Mouse (Mus musculus): ENCODE data around the gene Tspan5.

The Tspan5 gene

GRCm38 (mm10) chr3:138744030-138744774, 2.2 kb downstream of the Tspan5 start:
- DNase-seq: peak in 1 of 2 experiments; percentile 29

- no peak for DNase-seq
Observed at GRCm38 (mm10) chr3:138745091-138745490, 3.1 kb downstream of the Tspan5 start.

GRCm38 (mm10) chr3:138745596-138745995, 3.6 kb downstream of the Tspan5 start:
- no peak for DNase-seq

GRCm38 (mm10) chr3:138746556-138746955, 4.6 kb downstream of the Tspan5 start:
- DNase-seq: no peak

GRCm38 (mm10) chr3:138747035-138747434, 5.0 kb downstream of the Tspan5 start:
- no peak for DNase-seq

- no peak for DNase-seq
Observed at GRCm38 (mm10) chr3:138747985-138748384, 6.0 kb downstream of the Tspan5 start.

- DNase-seq: no peak
Observed at GRCm38 (mm10) chr3:138749645-138750044, 7.7 kb downstream of the Tspan5 start.

GRCm38 (mm10) chr3:138751328-138751727, 9.3 kb downstream of the Tspan5 start:
- no peak for DNase-seq

- no peak for DNase-seq
Observed at GRCm38 (mm10) chr3:138752056-138752455, 10.1 kb downstream of the Tspan5 start.

- no peak for DNase-seq
Observed at GRCm38 (mm10) chr3:138752769-138753168, 10.8 kb downstream of the Tspan5 start.

- peak; percentile 65 to 69 for DNase-seq
Observed at GRCm38 (mm10) chr3:138753182-138753885, 11.3 kb downstream of the Tspan5 start.

- no peak for DNase-seq
Observed at GRCm38 (mm10) chr3:138754328-138754727, 12.3 kb downstream of the Tspan5 start.

GRCm38 (mm10) chr3:138757283-138757682, 15.3 kb downstream of the Tspan5 start:
- DNase-seq: no peak

- DNase-seq: no peak
Observed at GRCm38 (mm10) chr3:138759968-138760684, 18.1 kb downstream of the Tspan5 start.

- peak; percentile 75 to 78 for DNase-seq
Observed at GRCm38 (mm10) chr3:138760685-138761119, 18.7 kb downstream of the Tspan5 start.

- DNase-seq: peak; percentile 56 to 64
Observed at GRCm38 (mm10) chr3:138761531-138761930, 19.5 kb downstream of the Tspan5 start.

GRCm38 (mm10) chr3:138763941-138764340, 21.9 kb downstream of the Tspan5 start:
- no peak for DNase-seq

- DNase-seq: no peak
Observed at GRCm38 (mm10) chr3:138764782-138765181, 22.8 kb downstream of the Tspan5 start.

GRCm38 (mm10) chr3:138767034-138767433, 25.0 kb downstream of the Tspan5 start:
- no peak for DNase-seq

GRCm38 (mm10) chr3:138768541-138769093, 26.6 kb downstream of the Tspan5 start:
- no peak for DNase-seq

GRCm38 (mm10) chr3:138770650-138771331, 28.8 kb downstream of the Tspan5 start:
- DNase-seq: no peak

GRCm38 (mm10) chr3:138771549-138772333, 29.7 kb downstream of the Tspan5 start:
- DNase-seq: no peak

Measured in cerebellum, postnatal 14 days (tissue).